Mouse (Mus musculus): ENCODE measurements at regions not wholly inside any gene's neighbourhood (a gene's known extent, or its start where the extent isn't known, plus 50 kb on each side); places are given as distances from the start of the nearest gene placed in this dataset.

GRCm38 (mm10) chr7:71129981-71130380, 221.3 kb downstream of the Gm10295 start:
- TF ChIP-seq CTCF (conservative IDR thresholded peaks at IDR 0.05; ENCODE audit: insufficient read depth, insufficient read length, low read depth, low read length) (no peak), POLR2A (IDR thresholded peaks at IDR 0.05; ENCODE audit: low read depth, low read length) (no peak)

Data from kidney, adult 2 months (tissue).